Mouse (Mus musculus) liver, embryonic 14.5 days (tissue): ENCODE measurements around the gene Mnd1.

Source experiments
- CTCF ChIP-seq: IDR thresholded peaks from 2 replicates; pipeline ENCODE4 v1.5.1; 2016; ENCODE audit warnings: antibody characterized with exemption, low read depth, control low read depth
- EP300 ChIP-seq: IDR thresholded peaks from 2 replicates; pipeline ENCODE4 v1.6.1; 2016; ENCODE audit warnings: antibody characterized with exemption, low read depth

DNA sequence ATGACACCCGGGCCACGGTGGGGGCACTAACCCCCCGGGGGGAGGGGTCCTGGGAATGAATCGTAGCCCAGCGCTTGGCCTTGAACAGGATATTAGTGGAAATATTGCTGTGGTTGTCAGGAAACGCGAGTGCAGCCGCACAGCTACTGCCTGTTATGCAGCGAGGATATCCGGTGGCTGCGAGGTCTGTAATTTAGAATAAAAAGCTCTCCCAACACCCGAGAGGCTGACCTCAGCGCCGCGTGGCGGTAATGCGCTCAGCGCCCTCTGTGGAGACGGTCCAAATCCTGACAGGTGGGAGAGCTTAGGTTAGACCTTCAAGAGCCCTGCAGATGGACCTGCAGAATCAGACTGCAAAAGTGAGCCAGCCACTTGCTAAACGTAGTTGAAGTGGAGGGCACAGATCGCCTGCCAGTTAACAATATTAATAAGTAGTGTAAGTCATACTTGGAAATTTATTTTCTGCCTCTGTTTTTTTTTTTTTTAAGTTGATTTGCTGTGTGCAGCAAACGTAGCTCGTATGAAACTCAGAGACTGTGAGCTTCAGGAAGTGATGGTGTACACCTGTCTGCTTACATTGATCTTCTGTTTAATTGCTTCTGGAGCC, 115.0 kb downstream of the Mnd1 start:
- peak; percentile 58 for TF ChIP-seq CTCF
- peak; percentile 14 for TF ChIP-seq EP300
